Mouse (Mus musculus): ENCODE measurements around the gene Tmem238. TPM values are rescaled to one million over a fixed set of nuclear protein-coding genes. Genes with fewer than 3 reads are reported as not detected.

Gene Tmem238
- polyA plus RNA-seq (2014; fragmentation: Nextera tagmentation; extraction: Ambion mirVana) = 5.5 and 6.6 TPM in 2 replicates

DNA sequence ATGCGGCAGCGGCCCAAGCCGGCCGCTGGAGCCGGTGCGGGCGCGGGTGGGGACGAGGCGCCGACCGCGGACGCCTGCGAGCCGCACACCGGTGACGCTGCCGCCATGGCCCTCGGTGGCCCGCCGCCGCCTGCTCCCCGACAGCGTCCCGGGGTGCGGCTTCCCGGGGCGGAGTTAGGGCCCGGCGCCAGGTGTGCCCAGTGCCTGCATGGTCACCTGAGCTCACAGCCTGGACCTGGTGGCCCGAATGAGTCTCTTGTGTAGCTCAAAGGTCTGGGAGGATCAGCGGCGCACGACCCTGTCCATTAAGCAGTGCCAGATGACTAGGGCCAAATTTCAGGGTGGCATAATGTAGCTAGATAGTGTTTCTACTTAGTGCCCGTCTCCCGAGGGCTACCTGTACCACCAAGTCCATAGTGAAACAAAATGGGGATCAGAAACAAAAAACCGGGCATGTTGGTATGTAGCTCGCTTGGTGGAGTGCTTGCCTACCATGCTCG lies at the start of gene Tmem238:
Tmem238 (minus strand) TSS at position 221 of the 500 bp plus-strand sequence.
- H3K27me3 ChIP-seq (replicated peaks; ENCODE audit: control insufficient read depth, insufficient read depth, low read length) = no peaks in the 10 kb centered on the region; the same call in 1 of the 2 replicates
- 14% methylated on average over 16 of the region's 40 CpGs for WGBS
- peak within 1 kb of the TSS; percentile 44 for H3K27ac ChIP-seq (replicated peaks; ENCODE audit: low read depth, low read length)
- peak within 1 kb of the TSS; percentile 61 for H3K4me3 ChIP-seq (ENCODE audit: low read depth, low read length)
- ATAC-seq (ENCODE audit: low read depth) (0 out of 2 replicates have a peak, but pooled peaks have one; percentile 12), DNase-seq (ENCODE audit: low spot score) (no peak)
- H3K4me1 ChIP-seq (ENCODE audit: control insufficient read depth, insufficient read depth, low read length) = peaks cover 10% of the 10 kb centered on the region
- peak within 1 kb of the TSS; percentile 96 for H3K4me2 ChIP-seq (ENCODE audit: low read depth, low read length)
- H3K9ac ChIP-seq (ENCODE audit: low read depth, low read length) = peak within 1 kb of the TSS; percentile 79
- H3K9me3 ChIP-seq (ENCODE audit: control insufficient read depth, low read length) = no peaks in the 10 kb centered on the region
- H3K36me3 ChIP-seq (ENCODE audit: control insufficient read depth, insufficient read depth, low read length) = peaks cover 9% of the 10 kb centered on the region

DNA sequence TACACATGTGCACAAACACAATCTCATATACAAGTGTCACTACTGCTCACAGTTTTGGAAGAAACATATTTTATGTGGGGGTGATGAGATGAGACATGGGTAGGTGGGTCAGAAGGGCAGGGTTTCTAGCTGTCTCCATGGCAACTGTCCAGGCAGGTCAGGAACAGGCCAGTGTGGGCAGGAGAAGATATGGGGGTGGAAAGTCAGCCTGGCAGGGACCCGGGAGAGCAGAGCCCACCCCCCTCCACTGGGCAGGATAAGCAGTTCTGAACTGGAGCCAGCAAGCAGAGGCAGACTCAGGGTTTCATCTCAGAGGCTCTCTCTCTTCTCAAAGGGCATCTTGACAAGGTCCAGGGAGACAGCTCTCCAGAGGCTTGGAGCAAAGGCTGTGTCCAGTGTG lies 48.2 kb upstream of the Tmem238 start:
- Histone ChIP-seq H3K4me3 (ENCODE audit: low read depth, low read length) (no peak overlapping the region), H3K4me2 (ENCODE audit: low read depth, low read length) (no peak overlapping the region), H3K9me3 (ENCODE audit: control insufficient read depth, low read length) (peaks cover 6% of the 10 kb centered on the region), H3K4me1 (ENCODE audit: control insufficient read depth, insufficient read depth, low read length) (0 out of 2 replicates have a peak, but pooled peaks cover 5% of the 10 kb centered on the region), H3K27me3 (replicated peaks; ENCODE audit: control insufficient read depth, insufficient read depth, low read length) (peaks cover 71% of the 10 kb centered on the region), H3K27ac (replicated peaks; ENCODE audit: low read depth, low read length) (no peak overlapping the region), H3K9ac (ENCODE audit: low read depth, low read length) (no peak overlapping the region), H3K36me3 (ENCODE audit: control insufficient read depth, insufficient read depth, low read length) (no peaks in the 10 kb centered on the region)
- DNase-seq (ENCODE audit: low spot score) = no peak
- no peak for ATAC-seq (ENCODE audit: low read depth)
- WGBS = 25% methylated on average over 1 of the region's 1 CpGs

DNA sequence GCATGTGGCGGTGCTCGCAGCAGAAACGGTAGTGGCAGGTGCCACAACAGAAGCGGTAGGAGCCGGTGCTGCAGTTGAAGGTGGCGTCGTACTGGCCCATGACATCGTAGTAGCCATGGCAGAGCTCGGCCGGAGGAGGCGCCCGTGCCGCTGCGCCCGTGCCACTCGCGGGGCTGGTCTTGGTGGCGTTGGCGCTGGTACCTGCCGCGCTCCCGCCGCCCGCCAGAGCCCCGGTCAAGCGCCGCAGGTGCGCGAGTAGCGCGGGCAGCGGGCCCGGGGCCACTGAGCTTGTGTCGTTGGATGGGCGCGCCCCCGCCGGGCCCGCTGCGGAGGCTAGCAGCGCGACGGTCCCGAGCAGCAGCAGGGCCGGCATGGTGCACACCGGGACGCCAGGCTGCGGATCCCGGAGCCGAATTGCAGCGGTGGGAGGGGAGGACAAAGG lies 46.9 kb upstream of the Tmem238 start:
- Histone ChIP-seq H3K4me1 (ENCODE audit: control insufficient read depth, insufficient read depth, low read length) (no peaks in the 10 kb centered on the region), H3K27me3 (replicated peaks; ENCODE audit: control insufficient read depth, insufficient read depth, low read length) (peaks cover 67% of the 10 kb centered on the region), H3K27ac (replicated peaks; ENCODE audit: low read depth, low read length) (no peak overlapping the region), H3K9ac (ENCODE audit: low read depth, low read length) (peak overlapping the region; percentile 60), H3K4me2 (ENCODE audit: low read depth, low read length) (peak overlapping the region; percentile 80), H3K4me3 (ENCODE audit: low read depth, low read length) (peak overlapping the region; percentile 46), H3K36me3 (ENCODE audit: control insufficient read depth, insufficient read depth, low read length) (no peaks in the 10 kb centered on the region), H3K9me3 (ENCODE audit: control insufficient read depth, low read length) (peaks cover 6% of the 10 kb centered on the region)
- ATAC-seq (ENCODE audit: low read depth) (peak; percentile 92), DNase-seq (ENCODE audit: low spot score) (peak; percentile 55)
- under 1% methylated on average over 40 of the region's 51 CpGs for WGBS

DNA sequence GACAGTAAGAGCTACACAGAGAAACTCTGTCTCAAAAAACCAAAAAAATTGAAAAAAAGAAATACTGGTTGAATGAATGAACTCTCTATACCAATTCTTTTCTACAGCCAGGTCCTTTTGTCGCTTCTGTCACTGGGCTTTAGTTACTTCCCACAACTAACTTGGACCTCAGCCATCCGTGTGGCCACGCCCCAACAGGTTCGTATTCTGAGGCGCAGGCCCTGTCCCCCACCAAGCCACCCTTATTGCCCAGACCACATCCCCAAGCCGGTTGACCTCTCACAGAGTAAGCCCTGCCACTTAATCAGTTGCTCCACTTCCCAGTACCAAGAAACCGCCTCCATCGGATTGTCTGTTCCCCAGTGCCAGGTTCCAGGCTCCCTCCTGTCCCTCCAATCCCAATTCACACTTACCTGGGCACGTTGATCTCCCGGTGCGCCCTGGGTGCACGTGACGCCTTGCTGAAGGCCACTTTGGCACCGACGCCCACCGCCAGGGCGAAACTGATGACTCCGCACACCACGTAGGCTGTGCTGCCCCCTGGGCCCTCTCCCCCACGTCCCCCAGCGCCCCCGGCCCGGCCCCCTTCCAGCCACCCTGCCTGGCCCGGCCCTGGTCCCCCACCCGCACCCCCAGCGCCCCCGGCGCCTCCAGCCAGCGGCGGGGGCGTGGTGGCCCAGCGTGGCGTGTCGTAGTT lies 46.3 kb upstream of the Tmem238 start:
- Histone ChIP-seq H3K27ac (replicated peaks; ENCODE audit: low read depth, low read length) (no peak overlapping the region), H3K36me3 (ENCODE audit: control insufficient read depth, insufficient read depth, low read length) (no peaks in the 10 kb centered on the region), H3K9me3 (ENCODE audit: control insufficient read depth, low read length) (peaks cover 6% of the 10 kb centered on the region), H3K4me3 (ENCODE audit: low read depth, low read length) (peak overlapping the region; percentile 46), H3K4me1 (ENCODE audit: control insufficient read depth, insufficient read depth, low read length) (no peaks in the 10 kb centered on the region), H3K4me2 (ENCODE audit: low read depth, low read length) (peak overlapping the region; percentile 80), H3K27me3 (replicated peaks; ENCODE audit: control insufficient read depth, insufficient read depth, low read length) (peaks cover 72% of the 10 kb centered on the region), H3K9ac (ENCODE audit: low read depth, low read length) (peak overlapping the region; percentile 60)
- WGBS = 9% methylated on average over 28 of the region's 34 CpGs
- ATAC-seq (ENCODE audit: low read depth) (no peak; the same call in 1 of the 2 replicates), DNase-seq (ENCODE audit: low spot score) (no peak)

GRCm38 (mm10) chr7:4830476-4830875 lies 41.0 kb upstream of the Tmem238 start:
- 8% methylated on average over 12 of the region's 12 CpGs for WGBS
- DNase-seq (ENCODE audit: low spot score) (no peak), ATAC-seq (ENCODE audit: low read depth) (no peak)

GRCm38 (mm10) chr7:4825365-4825764 lies 35.9 kb upstream of the Tmem238 start:
- no peaks in the 10 kb centered on the region for H3K9me3 ChIP-seq (ENCODE audit: control insufficient read depth, low read length)
- H3K4me3 ChIP-seq (ENCODE audit: low read depth, low read length) = no peak overlapping the region
- H3K36me3 ChIP-seq (ENCODE audit: control insufficient read depth, insufficient read depth, low read length) = no peaks in the 10 kb centered on the region
- no peaks in the 10 kb centered on the region for H3K4me1 ChIP-seq (ENCODE audit: control insufficient read depth, insufficient read depth, low read length)
- H3K4me2 ChIP-seq (ENCODE audit: low read depth, low read length) = no peak overlapping the region
- ATAC-seq (ENCODE audit: low read depth) (no peak), DNase-seq (ENCODE audit: low spot score) (no peak)
- H3K9ac ChIP-seq (ENCODE audit: low read depth, low read length) = no peak overlapping the region
- no peak overlapping the region for H3K27ac ChIP-seq (replicated peaks; ENCODE audit: low read depth, low read length)
- H3K27me3 ChIP-seq (replicated peaks; ENCODE audit: control insufficient read depth, insufficient read depth, low read length) = no peaks in the 10 kb centered on the region
- 43% methylated on average over 4 of the region's 4 CpGs for WGBS

More at GRCm38 (mm10) chr7:4830476-4830875, 41.0 kb upstream of the Tmem238 start:
- Histone ChIP-seq H3K9ac (ENCODE audit: low read depth, low read length) (no peak overlapping the region), H3K27ac (replicated peaks; ENCODE audit: low read depth, low read length) (no peak overlapping the region), H3K4me2 (ENCODE audit: low read depth, low read length) (no peak overlapping the region), H3K36me3 (ENCODE audit: control insufficient read depth, insufficient read depth, low read length) (no peaks in the 10 kb centered on the region), H3K4me3 (ENCODE audit: low read depth, low read length) (no peak overlapping the region), H3K4me1 (ENCODE audit: control insufficient read depth, insufficient read depth, low read length) (no peaks in the 10 kb centered on the region), H3K27me3 (replicated peaks; ENCODE audit: control insufficient read depth, insufficient read depth, low read length) (peaks cover 31% of the 10 kb centered on the region), H3K9me3 (ENCODE audit: control insufficient read depth, low read length) (no peaks in the 10 kb centered on the region)

DNA sequence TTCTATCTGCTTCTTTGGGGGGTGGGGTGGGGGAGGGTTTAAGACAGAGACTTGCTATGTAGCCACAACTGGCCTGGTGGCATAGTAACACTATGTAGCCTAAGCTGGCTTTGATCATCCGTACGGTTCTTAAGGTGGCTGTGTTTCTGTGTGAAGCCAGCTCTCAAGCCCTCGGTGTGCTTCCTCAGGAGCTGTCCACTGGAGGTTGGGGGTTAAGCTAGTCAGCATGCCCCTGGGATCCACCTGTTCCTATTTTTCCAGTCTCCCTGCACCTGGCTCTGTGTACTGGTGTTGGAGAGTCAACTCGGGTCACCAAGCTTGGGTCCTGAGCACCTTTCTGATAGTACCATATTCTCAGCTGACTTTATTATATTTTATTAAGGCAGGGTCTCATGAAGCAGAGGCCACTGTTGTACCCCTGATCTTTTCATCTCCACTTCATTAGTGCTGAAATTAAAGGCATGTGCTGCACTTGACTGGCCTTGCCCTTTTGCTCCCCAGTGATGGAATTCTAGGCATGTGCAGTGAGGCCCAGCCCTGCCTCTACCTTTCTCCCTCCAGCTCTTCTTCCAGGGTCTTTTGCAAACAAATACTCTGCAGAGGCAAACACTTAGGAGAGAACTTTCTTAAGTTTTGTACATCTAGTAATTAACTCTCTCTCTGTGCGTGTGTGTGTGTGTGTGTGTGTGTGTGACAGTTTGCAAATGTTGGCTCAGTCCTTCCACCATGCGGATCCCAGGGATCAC lies 32.9 kb upstream of the Tmem238 start:
- Histone ChIP-seq H3K9me3 (ENCODE audit: control insufficient read depth, low read length) (no peaks in the 10 kb centered on the region), H3K27me3 (replicated peaks; ENCODE audit: control insufficient read depth, insufficient read depth, low read length) (no peaks in the 10 kb centered on the region), H3K4me2 (ENCODE audit: low read depth, low read length) (no peak overlapping the region), H3K4me1 (ENCODE audit: control insufficient read depth, insufficient read depth, low read length) (no peaks in the 10 kb centered on the region), H3K9ac (ENCODE audit: low read depth, low read length) (no peak overlapping the region), H3K36me3 (ENCODE audit: control insufficient read depth, insufficient read depth, low read length) (no peaks in the 10 kb centered on the region), H3K27ac (replicated peaks; ENCODE audit: low read depth, low read length) (no peak overlapping the region), H3K4me3 (ENCODE audit: low read depth, low read length) (no peak overlapping the region)
- no peak for DNase-seq (ENCODE audit: low spot score)
- 52% methylated on average over 6 of the region's 6 CpGs for WGBS
- ATAC-seq (ENCODE audit: low read depth) = no peak

GRCm38 (mm10) chr7:4821690-4822089 lies 32.2 kb upstream of the Tmem238 start:
- H3K36me3 ChIP-seq (ENCODE audit: control insufficient read depth, insufficient read depth, low read length) = no peaks in the 10 kb centered on the region
- no peak for ATAC-seq (ENCODE audit: low read depth)
- H3K9ac ChIP-seq (ENCODE audit: low read depth, low read length) = no peak overlapping the region
- WGBS = 68% methylated on average over 4 of the region's 4 CpGs
- no peak overlapping the region for H3K4me3 ChIP-seq (ENCODE audit: low read depth, low read length)
- no peaks in the 10 kb centered on the region for H3K9me3 ChIP-seq (ENCODE audit: control insufficient read depth, low read length)
- H3K4me2 ChIP-seq (ENCODE audit: low read depth, low read length) = no peak overlapping the region
- no peak for DNase-seq (ENCODE audit: low spot score)
- H3K4me1 ChIP-seq (ENCODE audit: control insufficient read depth, insufficient read depth, low read length) = no peaks in the 10 kb centered on the region
- no peaks in the 10 kb centered on the region for H3K27me3 ChIP-seq (replicated peaks; ENCODE audit: control insufficient read depth, insufficient read depth, low read length)
- no peak overlapping the region for H3K27ac ChIP-seq (replicated peaks; ENCODE audit: low read depth, low read length)
